In genomic region chr6:128076104-128077020, GRCm38 (mm10) we compare ENCODE assay signal across 8 mouse cellular contexts.
A peak's percentile ranks its signal among the peaks of the same experiment; 100 is the strongest.
DNase-seq lines count a peak whose midpoint lies in the region; ATAC-seq and TF ChIP-seq lines count a peak whose summit lies in the region.
"Had no signal": no experiment of that assay in that cellular context is flagged by ENCODE, and none has a peak within 500 bp of the region (broad histone marks: within the 10 kb centered on the region; RNA-seq: fewer than 3 reads in every experiment).

No protein-coding gene starts in this region.

- H3K27me3 ChIP-seq in heart, embryonic 10.5 days (ENCODE audit: insufficient read depth, poor library complexity, severe bottlenecking), result no peaks in the 10 kb centered on the region

- H3K4me1 ChIP-seq in heart, embryonic 10.5 days, result peaks cover 95% of the 10 kb centered on the region

- H3K4me3 ChIP-seq in heart, embryonic 10.5 days, result no peak overlapping the region
- H3K4me3 ChIP-seq in layer of hippocampus, adult 2 months, result no peak overlapping the region
- H3K4me3 ChIP-seq: hindbrain, embryonic 10.5 days had no signal

- ATAC-seq in megakaryocyte, adult 5-6 weeks (ENCODE audit: poor library complexity, severe bottlenecking), result no peak

- WGBS in heart, embryonic 10.5 days, result 77% methylated on average over 21 of the region's 21 CpGs

- H3K36me3 ChIP-seq in heart, embryonic 10.5 days, result peaks cover 17% of the 10 kb centered on the region

- TF ChIP-seq CTCF in layer of hippocampus, adult 2 months (conservative IDR thresholded peaks at IDR 0.05), result no peak

- H3K9me3 ChIP-seq in heart, embryonic 10.5 days, result no peaks in the 10 kb centered on the region
- H3K9me3 ChIP-seq: hindbrain, embryonic 10.5 days had no signal

- peak overlapping the region; percentile 68 for H3K27ac ChIP-seq in heart, embryonic 10.5 days
- no peak overlapping the region for H3K27ac ChIP-seq in layer of hippocampus, adult 2 months

- peak; percentile 54 to 66 for DNase-seq in gastrocnemius, adult 8-10 months (ENCODE audit: low spot score in 2 of 2)
- no peak for DNase-seq in heart, embryonic 10.5 days (ENCODE audit: low spot score)
- peak; percentile 65 for DNase-seq in kidney, postnatal 10 days
- DNase-seq in lung, postnatal 14 days, result peak; percentile 61
- DNase-seq in urinary bladder, adult 18-20 months (ENCODE audit: low spot score in 2 of 2), result no peak
- DNase-seq in layer of hippocampus, adult 2 months (ENCODE audit: low spot score in 2 of 2), result no peak

Comparison
In these comparisons a context has a peak if more than half of its experiments do, and no peak if none do; other contexts are left out.
1. DNase-seq: peak in gastrocnemius, adult 8-10 months (2 of 2), kidney, postnatal 10 days (single experiment) and lung, postnatal 14 days (single experiment); none in heart, embryonic 10.5 days (single experiment), urinary bladder, adult 18-20 months (0 of 2) and layer of hippocampus, adult 2 months (0 of 2).